Mouse (Mus musculus): ENCODE measurements at regions not wholly inside any gene's neighbourhood (a gene's known extent, or its start where the extent isn't known, plus 50 kb on each side); places are given as distances from the start of the nearest gene placed in this dataset.

DNA sequence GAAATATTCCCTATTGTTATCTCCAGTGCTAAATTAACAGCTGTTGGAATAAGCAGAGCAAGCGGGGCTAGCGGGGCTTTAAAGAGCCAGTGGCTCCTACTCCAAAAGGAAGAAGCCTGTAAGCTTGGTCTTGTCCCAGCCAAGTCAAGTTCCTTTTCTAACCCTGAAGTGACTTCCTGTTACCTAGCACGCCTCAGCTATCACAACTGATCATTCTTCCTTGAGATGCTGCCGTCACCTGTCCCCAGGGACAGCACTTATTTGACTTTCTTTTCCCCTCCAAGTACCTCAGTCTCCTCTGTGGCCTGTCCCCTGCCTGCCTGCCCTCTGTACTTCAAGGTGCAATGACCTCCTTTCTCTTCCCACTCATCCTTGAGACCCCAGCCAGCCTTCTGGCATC, 57.4 kb upstream of the Cpeb4 start:
- 85% methylated on average over 4 of the region's 4 CpGs for WGBS
- ATAC-seq (ENCODE audit: low read depth), result no peak
- no peak overlapping the region for H3K9ac ChIP-seq (ENCODE audit: low read depth, low read length)

GRCm38 (mm10) chr11:31815855-31816488, 56.0 kb upstream of the Cpeb4 start:
- no peaks in the 10 kb centered on the region for H3K4me1 ChIP-seq (ENCODE audit: control insufficient read depth, insufficient read depth, low read length)
- DNase-seq (ENCODE audit: low spot score) (no peak), ATAC-seq (ENCODE audit: low read depth) (no peak)
- H3K27ac ChIP-seq (replicated peaks; ENCODE audit: low read depth, low read length), result no peak overlapping the region
- H3K27me3 ChIP-seq (replicated peaks; ENCODE audit: control insufficient read depth, insufficient read depth, low read length), result no peaks in the 10 kb centered on the region
- no peaks in the 10 kb centered on the region for H3K36me3 ChIP-seq (ENCODE audit: control insufficient read depth, insufficient read depth, low read length)
- no peak overlapping the region for H3K4me3 ChIP-seq (ENCODE audit: low read depth, low read length)
- H3K9ac ChIP-seq (ENCODE audit: low read depth, low read length), result no peak overlapping the region
- no peaks in the 10 kb centered on the region for H3K9me3 ChIP-seq (ENCODE audit: control insufficient read depth, low read length)
- 74% methylated on average over 12 of the region's 12 CpGs for WGBS
- no peak overlapping the region for H3K4me2 ChIP-seq (ENCODE audit: low read depth, low read length)

More for the DNA sequence above, 57.4 kb upstream of the Cpeb4 start:
- Histone ChIP-seq H3K36me3 (ENCODE audit: control insufficient read depth, insufficient read depth, low read length) (no peaks in the 10 kb centered on the region), H3K4me3 (ENCODE audit: low read depth, low read length) (no peak overlapping the region), H3K4me1 (ENCODE audit: control insufficient read depth, insufficient read depth, low read length) (no peaks in the 10 kb centered on the region), H3K27ac (replicated peaks; ENCODE audit: low read depth, low read length) (no peak overlapping the region), H3K27me3 (replicated peaks; ENCODE audit: control insufficient read depth, insufficient read depth, low read length) (no peaks in the 10 kb centered on the region), H3K9me3 (ENCODE audit: control insufficient read depth, low read length) (no peaks in the 10 kb centered on the region), H3K4me2 (ENCODE audit: low read depth, low read length) (no peak overlapping the region)
- no peak for DNase-seq (ENCODE audit: low spot score)

- DNase-seq (ENCODE audit: low spot score), result no peak
- 76% methylated on average over 7 of the region's 7 CpGs for WGBS
- H3K36me3 ChIP-seq (ENCODE audit: control insufficient read depth, insufficient read depth, low read length), result no peaks in the 10 kb centered on the region
- no peak overlapping the region for H3K4me2 ChIP-seq (ENCODE audit: low read depth, low read length)
- no peak for ATAC-seq (ENCODE audit: low read depth)
- no peak overlapping the region for H3K9ac ChIP-seq (ENCODE audit: low read depth, low read length)
- H3K9me3 ChIP-seq (ENCODE audit: control insufficient read depth, low read length), result no peaks in the 10 kb centered on the region
- H3K27me3 ChIP-seq (replicated peaks; ENCODE audit: control insufficient read depth, insufficient read depth, low read length), result no peaks in the 10 kb centered on the region
- no peak overlapping the region for H3K27ac ChIP-seq (replicated peaks; ENCODE audit: low read depth, low read length)
- H3K4me3 ChIP-seq (ENCODE audit: low read depth, low read length), result no peak overlapping the region
- no peaks in the 10 kb centered on the region for H3K4me1 ChIP-seq (ENCODE audit: control insufficient read depth, insufficient read depth, low read length)
Observed at GRCm38 (mm10) chr11:31818032-31818431, 54.0 kb upstream of the Cpeb4 start.

- Histone ChIP-seq H3K9me3 (ENCODE audit: control insufficient read depth, low read length) (no peaks in the 10 kb centered on the region), H3K4me2 (ENCODE audit: low read depth, low read length) (no peak overlapping the region), H3K27me3 (replicated peaks; ENCODE audit: control insufficient read depth, insufficient read depth, low read length) (no peaks in the 10 kb centered on the region), H3K9ac (ENCODE audit: low read depth, low read length) (no peak overlapping the region), H3K27ac (replicated peaks; ENCODE audit: low read depth, low read length) (no peak overlapping the region), H3K4me1 (ENCODE audit: control insufficient read depth, insufficient read depth, low read length) (no peaks in the 10 kb centered on the region), H3K4me3 (ENCODE audit: low read depth, low read length) (no peak overlapping the region), H3K36me3 (ENCODE audit: control insufficient read depth, insufficient read depth, low read length) (no peaks in the 10 kb centered on the region)
- WGBS, result 87% methylated on average over 4 of the region's 4 CpGs
- DNase-seq (ENCODE audit: low spot score), result no peak
- no peak for ATAC-seq (ENCODE audit: low read depth)
Observed at GRCm38 (mm10) chr11:31819964-31820363, 52.0 kb upstream of the Cpeb4 start.

DNA sequence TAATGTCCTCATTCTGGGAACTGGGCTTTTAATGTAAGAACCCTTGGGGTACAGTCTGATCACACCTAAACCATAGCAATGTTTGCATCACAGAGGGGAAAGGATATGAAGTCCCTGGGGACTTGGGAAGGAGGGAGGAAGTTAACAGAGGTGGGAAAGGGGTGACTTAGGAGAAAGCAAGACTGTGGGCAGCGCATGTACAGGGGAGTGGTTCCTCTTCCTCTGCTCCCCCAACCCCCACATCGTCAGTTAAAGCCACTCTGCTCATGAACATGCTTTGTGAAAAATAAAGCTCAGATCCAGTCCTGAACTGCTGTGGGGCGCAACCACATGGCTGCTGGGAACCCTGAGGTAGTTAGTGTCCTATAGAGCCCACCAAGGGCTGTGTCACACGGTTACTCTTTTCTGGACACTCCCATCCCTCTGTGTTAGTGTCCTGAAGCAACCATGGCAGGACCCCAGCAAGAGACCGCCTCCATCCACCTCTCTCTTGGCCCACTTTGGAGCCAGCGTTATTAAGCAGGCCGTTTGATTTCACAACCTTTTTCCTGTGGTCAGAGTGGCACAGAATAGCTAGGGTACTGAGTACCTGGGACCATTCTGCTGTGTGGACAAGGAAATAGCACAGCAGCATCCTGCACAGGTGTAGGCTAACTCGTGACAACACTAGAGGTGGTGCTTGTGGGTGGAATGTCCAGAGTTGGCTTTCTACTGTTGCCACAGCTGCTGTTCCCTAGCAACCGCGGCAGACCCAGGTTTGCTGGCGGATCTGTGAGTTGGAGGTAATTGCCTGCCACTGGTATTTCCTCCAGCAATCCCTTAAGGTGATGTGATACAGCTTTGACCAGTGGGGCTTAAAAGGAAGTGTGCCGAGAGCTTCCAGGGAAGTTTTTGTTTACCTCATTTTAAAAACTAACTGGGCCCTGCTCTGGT, 50.3 kb upstream of the Cpeb4 start:
- peak; percentile 58 for ATAC-seq (ENCODE audit: low read depth)
- 47% methylated on average over 12 of the region's 12 CpGs for WGBS
- no peak overlapping the region for H3K27ac ChIP-seq (replicated peaks; ENCODE audit: low read depth, low read length)

More for the DNA sequence above, 50.3 kb upstream of the Cpeb4 start:
- H3K4me2 ChIP-seq (ENCODE audit: low read depth, low read length), result no peak overlapping the region
- no peak overlapping the region for H3K4me3 ChIP-seq (ENCODE audit: low read depth, low read length)
- DNase-seq (ENCODE audit: low spot score), result peak; percentile 54
- no peaks in the 10 kb centered on the region for H3K9me3 ChIP-seq (ENCODE audit: control insufficient read depth, low read length)
- no peak overlapping the region for H3K9ac ChIP-seq (ENCODE audit: low read depth, low read length)
- no peaks in the 10 kb centered on the region for H3K27me3 ChIP-seq (replicated peaks; ENCODE audit: control insufficient read depth, insufficient read depth, low read length)
- no peaks in the 10 kb centered on the region for H3K4me1 ChIP-seq (ENCODE audit: control insufficient read depth, insufficient read depth, low read length)
- H3K36me3 ChIP-seq (ENCODE audit: control insufficient read depth, insufficient read depth, low read length), result no peaks in the 10 kb centered on the region
